Mouse (Mus musculus) liver, postnatal 0 days (tissue): Measurements from ENCODE around the gene Wrap53. TPM values are rescaled to one million over a fixed set of nuclear protein-coding genes. Genes with fewer than 3 reads are reported as not detected.

Source experiments
- ATAC-seq: fragments of 200-750 bp; cut with Nextera tagmentation; 2 replicates; pipeline ENCODE4 v1.8.0; 2017; ENCODE audit warnings: mild to moderate bottlenecking, moderate library complexity
- DNase-seq: peaks from one replicate; pipeline ENCODE4 v3.0.0-alpha.2; 2016
- H3K27ac ChIP-seq: fragments of 300-500 bp; sonication (generic); 2 replicates; pipeline ENCODE4 v1.5.1; 2014; ENCODE audit warnings: antibody characterized with exemption, moderate library complexity, mild to moderate bottlenecking, low read depth
- H3K27me3 ChIP-seq: fragments of 300-500 bp; sonication (generic); 2 replicates; pipeline ENCODE4 v1.6.1; 2014; ENCODE audit warnings: low read length, control low read depth, mixed read lengths; ENCODE audit not compliant: insufficient read depth
- H3K36me3 ChIP-seq: fragments of 300-500 bp; sonication (generic); replicated peaks from 2 replicates; pipeline ENCODE4 v1.6.1; 2014; ENCODE audit warnings: mild to moderate bottlenecking, control low read depth, low read length, moderate library complexity, mixed read lengths; ENCODE audit not compliant: insufficient read depth
- H3K4me1 ChIP-seq: fragments of 300-500 bp; sonication (generic); 2 replicates; pipeline ENCODE4 v1.6.1; 2014; ENCODE audit warnings: antibody characterized with exemption, mild to moderate bottlenecking, control low read depth; ENCODE audit not compliant: insufficient read depth
- H3K4me2 ChIP-seq: fragments of 300-500 bp; sonication (generic); 2 replicates; pipeline ENCODE4 v1.6.1; 2014; ENCODE audit warnings: low read depth, mild to moderate bottlenecking, low read length, moderate library complexity, mixed read lengths
- H3K4me3 ChIP-seq: fragments of 300-500 bp; sonication (generic); 2 replicates; pipeline ENCODE4 v1.5.1; 2014; ENCODE audit warnings: low read depth, low read length
- H3K9ac ChIP-seq: fragments of 300-500 bp; sonication (generic); replicated peaks from 2 replicates; pipeline ENCODE4 v1.6.1; 2014; ENCODE audit warnings: mild to moderate bottlenecking, moderate library complexity
- H3K9me3 ChIP-seq: fragments of 300-500 bp; sonication (generic); 2 replicates; pipeline ENCODE4 v1.6.1; 2016; ENCODE audit warnings: mild to moderate bottlenecking, control low read depth, low read length, mixed read lengths
- CTCF ChIP-seq: sonication (generic); IDR thresholded peaks from 2 replicates; pipeline ENCODE4 v1.5.1; 2016; ENCODE audit warnings: antibody characterized with exemption, low read depth
- EP300 ChIP-seq: IDR thresholded peaks from 2 replicates; pipeline ENCODE4 v1.6.1; 2016; ENCODE audit warnings: antibody characterized with exemption, low read depth, mild to moderate bottlenecking
- WGBS: fragments of 180-500 bp; shearing (Covaris S2); extraction: QIAGEN DNeasy Blood & Tissue Kit; methylation state at CpG from one replicate; pipeline ENCODE4 v1.1.7; 2014; ENCODE audit not compliant: insufficient replicate concordance; 5-methylcytosine and 5-hydroxymethylcytosine counted together
- polyA plus RNA-seq: library from polyadenylated mRNA; unstranded; fragments of >200 nt; fragmentation: Nextera tagmentation; extraction: Ambion mirVana; gene quantifications from 2 replicates; pipeline ENCODE4 v1.2.1, GENCODE M21; 2015

Gene Wrap53
- polyA plus RNA-seq, 1 experiment from 2014 or later: 10.0 TPM

DNA sequence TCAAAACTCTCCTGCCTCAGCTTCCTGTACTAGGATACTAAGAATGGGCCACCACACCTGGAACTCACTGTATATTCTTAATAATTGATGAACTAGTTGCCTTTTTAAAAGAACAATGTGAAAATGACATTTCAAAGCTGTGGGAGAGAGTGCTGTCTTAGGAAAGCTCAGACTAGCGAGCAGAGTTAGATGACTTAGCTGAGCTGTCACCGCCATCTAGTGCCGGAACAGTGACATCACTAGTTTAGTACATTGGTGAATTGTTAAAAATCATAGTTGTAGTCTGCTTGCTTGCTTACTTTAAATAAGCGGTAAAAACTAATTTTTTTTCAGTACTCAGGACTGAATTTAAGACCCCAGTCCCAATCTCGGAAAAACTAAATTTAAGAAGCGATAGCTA lies 66.2 kb downstream of the Wrap53 start:
- Histone ChIP-seq H3K27me3 (no peaks in the 10 kb centered on the region), H3K27ac (no peak overlapping the region), H3K4me3 (no peak overlapping the region), H3K4me1 (no peaks in the 10 kb centered on the region), H3K9me3 (no peaks in the 10 kb centered on the region), H3K4me2 (no peak overlapping the region), H3K36me3 (no peaks in the 10 kb centered on the region), H3K9ac (no peak overlapping the region)
- ATAC-seq: peak; percentile 58; the same call in 1 of the 2 replicates
- DNase-seq: peak; percentile 67
- WGBS: 7% methylated on average over 6 of the region's 6 CpGs
- TF ChIP-seq EP300 (no peak), CTCF (peak; percentile 86)

Other genes starting within 250 kb of the Wrap53 start
- 0.87 and 1.3 TPM in 2 replicates for gene Rnf227, start 239.8 kb downstream of the Wrap53 start, polyA plus RNA-seq
- 7.8 and 8.7 TPM in 2 replicates for gene Chd3, start 210.8 kb downstream of the Wrap53 start, polyA plus RNA-seq
- 83.7 and 83.9 TPM in 2 replicates for gene Naa38, start 184.8 kb downstream of the Wrap53 start, polyA plus RNA-seq
- 4.7 and 5.4 TPM in 2 replicates for gene Cyb5d1, start 184.6 kb downstream of the Wrap53 start, polyA plus RNA-seq
- gene Tmem88, start 182.0 kb downstream of the Wrap53 start, polyA plus RNA-seq: 12.3 and 14.0 TPM in 2 replicates
- 7.4 and 8.2 TPM in 2 replicates for gene Kdm6b, start 166.6 kb downstream of the Wrap53 start, polyA plus RNA-seq
- gene Dnah2, start 31.1 kb downstream of the Wrap53 start, polyA plus RNA-seq: 0.04 and 0.05 TPM in 2 replicates
- gene Efnb3, start 20.1 kb downstream of the Wrap53 start, polyA plus RNA-seq: 0.19 and 0.20 TPM in 2 replicates
- 32.6 and 33.5 TPM in 2 replicates for gene Trp53, start 104 bp upstream of the Wrap53 start, polyA plus RNA-seq
- gene Atp1b2, start 25.7 kb upstream of the Wrap53 start, polyA plus RNA-seq: 4.0 and 5.3 TPM in 2 replicates
- 4.3 and 4.7 TPM in 2 replicates for gene Shbg, start 37.6 kb upstream of the Wrap53 start, polyA plus RNA-seq
- gene Sat2, start 41.8 kb upstream of the Wrap53 start, polyA plus RNA-seq: 15.2 and 18.7 TPM in 2 replicates
- gene Fxr2, start 52.7 kb upstream of the Wrap53 start, polyA plus RNA-seq: 6.8 TPM in 2 replicates
- gene Sox15, start 75.1 kb upstream of the Wrap53 start, polyA plus RNA-seq: 0.13 TPM in 1 of 2 replicates, not detected in the other
- gene Mpdu1, start 82.4 kb upstream of the Wrap53 start, polyA plus RNA-seq: 36.9 and 41.0 TPM in 2 replicates
- 30.1 and 32.5 TPM in 2 replicates for gene Cd68, start 85.9 kb upstream of the Wrap53 start, polyA plus RNA-seq
- 199 and 203 TPM in 2 replicates for gene Eif4a1, start 92.2 kb upstream of the Wrap53 start, polyA plus RNA-seq
- gene Senp3, start 101.8 kb upstream of the Wrap53 start, polyA plus RNA-seq: 14.5 and 15.2 TPM in 2 replicates
- 0.46 and 0.83 TPM in 2 replicates for gene Tnfsf13, start 105.5 kb upstream of the Wrap53 start, polyA plus RNA-seq
- 2.8 and 3.6 TPM in 2 replicates for gene Tnfsf12, start 115.6 kb upstream of the Wrap53 start, polyA plus RNA-seq
- gene Tnfsfm13, start 115.8 kb upstream of the Wrap53 start, polyA plus RNA-seq: 1.1 and 1.4 TPM in 2 replicates
- gene Polr2a, start 178.4 kb upstream of the Wrap53 start, polyA plus RNA-seq: 6.6 and 6.8 TPM in 2 replicates
- not detected in 2 replicates for gene Slc35g3, start 181.7 kb upstream of the Wrap53 start, polyA plus RNA-seq
- 0.67 and 0.75 TPM in 2 replicates for gene Zbtb4, start 185.7 kb upstream of the Wrap53 start, polyA plus RNA-seq
- gene Chrnb1, start 215.7 kb upstream of the Wrap53 start, polyA plus RNA-seq: 0.73 and 0.76 TPM in 2 replicates
- 0.04 and 0.07 TPM in 2 replicates for gene Fgf11, start 221.6 kb upstream of the Wrap53 start, polyA plus RNA-seq
- 4.4 and 4.8 TPM in 2 replicates for gene Tmem102, start 225.4 kb upstream of the Wrap53 start, polyA plus RNA-seq
- gene Gm39566, start 235.0 kb upstream of the Wrap53 start, polyA plus RNA-seq: not detected in 2 replicates
- gene Spem2, start 238.2 kb upstream of the Wrap53 start, polyA plus RNA-seq: not detected in 2 replicates
- gene Spem1, start 241.9 kb upstream of the Wrap53 start, polyA plus RNA-seq: not detected in 2 replicates